Mouse (Mus musculus): ENCODE measurements at regions not wholly inside any gene's neighbourhood (a gene's known extent, or its start where the extent isn't known, plus 50 kb on each side); places are given as distances from the start of the nearest gene placed in this dataset.
A peak's percentile ranks its signal among the peaks of the same experiment; 100 is the strongest.
"Not testable (repeated sequence)": the region's sequence is repeated elsewhere in the genome, so short reads cannot be mapped to it uniquely, and the experiment has no call there.

GRCm38 (mm10) chr4:3373027-3373763 is 188.0 kb upstream of the Vmn1r3 start:
- H3K27me3 ChIP-seq (ENCODE audit: insufficient read depth, low read length); H3K27ac ChIP-seq; ATAC-seq (replicated peaks; ENCODE audit: low FRiP score, low read depth); H3K4me3 ChIP-seq (replicated peaks; ENCODE audit: low read depth, low read length); H3K4me2 ChIP-seq (ENCODE audit: low read length); H3K9ac ChIP-seq (ENCODE audit: low read depth, low read length); H3K9me3 ChIP-seq (replicated peaks; ENCODE audit: low read length); H3K4me1 ChIP-seq (replicated peaks; ENCODE audit: insufficient read depth, low read length); H3K36me3 ChIP-seq (ENCODE audit: insufficient read depth, low read length): not testable (repeated sequence)
- peak; percentile 19 for DNase-seq (ENCODE audit: low spot score)
- WGBS: 31% methylated on average over 8 of the region's 8 CpGs

- H3K4me2 ChIP-seq (ENCODE audit: low read length); DNase-seq (ENCODE audit: low spot score); ATAC-seq (replicated peaks; ENCODE audit: low FRiP score, low read depth); H3K27me3 ChIP-seq (ENCODE audit: insufficient read depth, low read length); H3K4me1 ChIP-seq (replicated peaks; ENCODE audit: insufficient read depth, low read length); H3K27ac ChIP-seq; H3K9ac ChIP-seq (ENCODE audit: low read depth, low read length); H3K9me3 ChIP-seq (replicated peaks; ENCODE audit: low read length); H3K4me3 ChIP-seq (replicated peaks; ENCODE audit: low read depth, low read length); H3K36me3 ChIP-seq (ENCODE audit: insufficient read depth, low read length): not testable (repeated sequence)
- 74% methylated on average over 4 of the region's 4 CpGs for WGBS
Observed at GRCm38 (mm10) chr4:3368021-3368420, 182.9 kb upstream of the Vmn1r3 start.

- not testable (repeated sequence) for H3K4me3 ChIP-seq (replicated peaks; ENCODE audit: low read depth, low read length); H3K4me1 ChIP-seq (replicated peaks; ENCODE audit: insufficient read depth, low read length); DNase-seq (ENCODE audit: low spot score); H3K4me2 ChIP-seq (ENCODE audit: low read length); H3K27me3 ChIP-seq (ENCODE audit: insufficient read depth, low read length); H3K9ac ChIP-seq (ENCODE audit: low read depth, low read length); H3K9me3 ChIP-seq (replicated peaks; ENCODE audit: low read length); ATAC-seq (replicated peaks; ENCODE audit: low FRiP score, low read depth); H3K27ac ChIP-seq; H3K36me3 ChIP-seq (ENCODE audit: insufficient read depth, low read length)
- WGBS: 80% methylated on average over 8 of the region's 8 CpGs
Observed at GRCm38 (mm10) chr4:3343443-3343842, 158.3 kb upstream of the Vmn1r3 start.

GRCm38 (mm10) chr4:3342696-3343095 is 157.5 kb upstream of the Vmn1r3 start:
- H3K27me3 ChIP-seq (ENCODE audit: insufficient read depth, low read length); ATAC-seq (replicated peaks; ENCODE audit: low FRiP score, low read depth); H3K4me3 ChIP-seq (replicated peaks; ENCODE audit: low read depth, low read length); H3K9ac ChIP-seq (ENCODE audit: low read depth, low read length); H3K4me1 ChIP-seq (replicated peaks; ENCODE audit: insufficient read depth, low read length); H3K36me3 ChIP-seq (ENCODE audit: insufficient read depth, low read length); H3K9me3 ChIP-seq (replicated peaks; ENCODE audit: low read length); H3K4me2 ChIP-seq (ENCODE audit: low read length): not testable (repeated sequence)
- H3K27ac ChIP-seq: peak overlapping the region; percentile 62; the same call in 1 of the 2 replicates
- 42% methylated on average over 2 of the region's 2 CpGs for WGBS
- peak; percentile 1 for DNase-seq (ENCODE audit: low spot score)

GRCm38 (mm10) chr4:3342165-3342564 is 157.0 kb upstream of the Vmn1r3 start:
- WGBS: 57% methylated on average over 6 of the region's 6 CpGs
- not testable (repeated sequence) for H3K4me3 ChIP-seq (replicated peaks; ENCODE audit: low read depth, low read length); H3K9me3 ChIP-seq (replicated peaks; ENCODE audit: low read length); H3K9ac ChIP-seq (ENCODE audit: low read depth, low read length); DNase-seq (ENCODE audit: low spot score); ATAC-seq (replicated peaks; ENCODE audit: low FRiP score, low read depth); H3K4me2 ChIP-seq (ENCODE audit: low read length); H3K4me1 ChIP-seq (replicated peaks; ENCODE audit: insufficient read depth, low read length); H3K27me3 ChIP-seq (ENCODE audit: insufficient read depth, low read length); H3K36me3 ChIP-seq (ENCODE audit: insufficient read depth, low read length)
- H3K27ac ChIP-seq: peak overlapping the region; percentile 62; the same call in 1 of the 2 replicates
